Mouse (Mus musculus) lung, embryonic 16.5 days (tissue): ENCODE data around the gene Gm43302. TPM values are rescaled to one million over a fixed set of nuclear protein-coding genes. Genes with fewer than 3 reads are reported as not detected.
"Not testable (repeated sequence)": the region's sequence is repeated elsewhere in the genome, so short reads cannot be mapped to it uniquely, and the experiment has no call there.

ENCODE experiments used
- ATAC-seq: fragments of 200-750 bp; cut with Nextera tagmentation; 2 replicates; pipeline ENCODE4 v1.8.0; 2017; ENCODE audit warnings: low read depth, mild to moderate bottlenecking, moderate library complexity
- H3K27ac ChIP-seq: fragments of 300-500 bp; sonication (generic); 2 replicates; pipeline ENCODE4 v1.5.1; 2014; ENCODE audit warnings: mild to moderate bottlenecking, control low read depth, low read length
- H3K27me3 ChIP-seq: fragments of 300-500 bp; sonication (generic); 2 replicates; pipeline ENCODE4 v1.6.1; 2014; ENCODE audit warnings: low read depth, low read length, mixed read lengths; ENCODE audit not compliant: control insufficient read depth, insufficient read depth
- H3K36me3 ChIP-seq: fragments of 300-500 bp; sonication (generic); 2 replicates; pipeline ENCODE4 v1.6.1; 2014; ENCODE audit warnings: low read length; ENCODE audit not compliant: control insufficient read depth, insufficient read depth
- H3K4me1 ChIP-seq: fragments of 300-500 bp; sonication (generic); replicated peaks from 2 replicates; pipeline ENCODE4 v1.6.1; 2014; ENCODE audit warnings: low read length, mixed read lengths; ENCODE audit not compliant: control insufficient read depth, insufficient read depth
- H3K4me2 ChIP-seq: fragments of 300-500 bp; sonication (generic); 2 replicates; pipeline ENCODE4 v1.6.1; 2014; ENCODE audit warnings: low read depth, low read length, control low read depth
- H3K4me3 ChIP-seq: fragments of 300-500 bp; sonication (generic); 2 replicates; pipeline ENCODE4 v1.5.1; 2014; ENCODE audit warnings: mild to moderate bottlenecking, low read length, control low read depth
- H3K9ac ChIP-seq: fragments of 300-500 bp; sonication (generic); 2 replicates; pipeline ENCODE4 v1.6.1; 2014; ENCODE audit warnings: low read length, control low read depth
- H3K9me3 ChIP-seq: fragments of 300-500 bp; sonication (generic); 2 replicates; pipeline ENCODE4 v1.6.1; 2016; ENCODE audit warnings: low read length; ENCODE audit not compliant: control insufficient read depth
- WGBS: fragments of 180-500 bp; shearing (Covaris S2); extraction: QIAGEN DNeasy Blood & Tissue Kit; methylation state at CpG from one replicate; pipeline ENCODE4 v1.1.7; 2014; 5-methylcytosine and 5-hydroxymethylcytosine counted together
- polyA plus RNA-seq: library from polyadenylated mRNA; unstranded; fragments of >200 nt; fragmentation: Nextera tagmentation; extraction: Ambion mirVana; gene quantifications from 2 replicates; pipeline ENCODE4 v1.2.1, GENCODE M21; 2015

Gene Gm43302
- polyA plus RNA-seq, result 0.06 TPM in 1 of 2 replicates, not detected in the other

GRCm38 (mm10) chr5:105293226-105294165, at the start of gene Gm43302, which contains the start of gene Gbp6:
TSS of gene Gm43302 (minus strand) at chr5:105293695.
TSS of gene Gbp6 (minus strand) at chr5:105293698.
- Histone ChIP-seq H3K4me2 (peak within 1 kb of the TSS; percentile 43), H3K4me3 (0 out of 2 replicates have a peak within 1 kb of the TSS, but pooled peaks have one; percentile 4), H3K27ac (peak within 1 kb of the TSS; percentile 75)
- not testable (repeated sequence) for H3K36me3 ChIP-seq, H3K9ac ChIP-seq, H3K27me3 ChIP-seq, H3K4me1 ChIP-seq, H3K9me3 ChIP-seq
- peak; percentile 82 for ATAC-seq
- 15% methylated on average over 3 of the region's 3 CpGs for WGBS

- no peak overlapping the region for H3K27ac ChIP-seq
- no peak overlapping the region for H3K4me3 ChIP-seq
- no peak overlapping the region for H3K9ac ChIP-seq
- no peaks in the 10 kb centered on the region for H3K36me3 ChIP-seq
- 0 out of 2 replicates have a peak, but pooled peaks cover under 1% of the 10 kb centered on the region for H3K4me1 ChIP-seq
- H3K27me3 ChIP-seq, result no peaks in the 10 kb centered on the region
- 67% methylated on average over 2 of the region's 2 CpGs for WGBS
- H3K9me3 ChIP-seq, result no peaks in the 10 kb centered on the region
- no peak overlapping the region for H3K4me2 ChIP-seq
- no peak for ATAC-seq
Measured at GRCm38 (mm10) chr5:105341281-105341680, 47.8 kb upstream of the Gm43302 start.

- Histone ChIP-seq H3K27me3 (no peaks in the 10 kb centered on the region), H3K4me1 (no peaks in the 10 kb centered on the region), H3K27ac (no peak overlapping the region), H3K9me3 (no peaks in the 10 kb centered on the region), H3K4me3 (no peak overlapping the region), H3K36me3 (no peaks in the 10 kb centered on the region), H3K9ac (no peak overlapping the region), H3K4me2 (no peak overlapping the region)
- WGBS, result 65% methylated on average over 2 of the region's 2 CpGs
- no peak for ATAC-seq
Measured at GRCm38 (mm10) chr5:105322543-105322942, 29.0 kb upstream of the Gm43302 start.

DNA sequence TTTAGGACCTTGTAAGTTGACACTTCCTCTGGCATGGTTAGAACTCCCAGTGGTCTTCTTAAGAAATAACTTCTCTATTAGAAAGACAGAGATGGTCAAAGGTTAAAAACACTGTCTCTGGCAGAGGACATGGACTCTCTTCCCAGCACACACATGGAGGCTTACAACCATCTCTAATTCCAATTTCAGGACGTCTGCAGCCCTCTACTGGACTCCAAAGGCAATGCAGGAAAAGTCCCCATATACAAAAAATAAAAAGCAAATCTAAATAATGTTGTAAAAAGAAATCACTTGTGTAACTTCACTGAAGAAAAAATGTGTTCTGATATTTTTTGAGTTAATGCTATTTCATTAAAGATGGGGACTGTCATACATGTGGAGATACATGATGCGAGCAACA, 17.4 kb upstream of the Gm43302 start:
- H3K9ac ChIP-seq, result no peak overlapping the region
- no peaks in the 10 kb centered on the region for H3K27me3 ChIP-seq
- ATAC-seq, result no peak
- no peak overlapping the region for H3K4me2 ChIP-seq
- no peaks in the 10 kb centered on the region for H3K4me1 ChIP-seq
- no peak overlapping the region for H3K27ac ChIP-seq
- 69% methylated on average over 2 of the region's 2 CpGs for WGBS
- 0 out of 2 replicates have a peak, but pooled peaks cover 2% of the 10 kb centered on the region for H3K9me3 ChIP-seq
- H3K4me3 ChIP-seq, result no peak overlapping the region
- no peaks in the 10 kb centered on the region for H3K36me3 ChIP-seq

GRCm38 (mm10) chr5:105309148-105309547, 15.7 kb upstream of the Gm43302 start:
- not testable (repeated sequence) for H3K4me1 ChIP-seq, H3K4me2 ChIP-seq, H3K27ac ChIP-seq, H3K4me3 ChIP-seq, H3K9me3 ChIP-seq, H3K9ac ChIP-seq, ATAC-seq, H3K36me3 ChIP-seq, H3K27me3 ChIP-seq
- WGBS, result 28% methylated on average over 1 of the region's 1 CpGs

DNA sequence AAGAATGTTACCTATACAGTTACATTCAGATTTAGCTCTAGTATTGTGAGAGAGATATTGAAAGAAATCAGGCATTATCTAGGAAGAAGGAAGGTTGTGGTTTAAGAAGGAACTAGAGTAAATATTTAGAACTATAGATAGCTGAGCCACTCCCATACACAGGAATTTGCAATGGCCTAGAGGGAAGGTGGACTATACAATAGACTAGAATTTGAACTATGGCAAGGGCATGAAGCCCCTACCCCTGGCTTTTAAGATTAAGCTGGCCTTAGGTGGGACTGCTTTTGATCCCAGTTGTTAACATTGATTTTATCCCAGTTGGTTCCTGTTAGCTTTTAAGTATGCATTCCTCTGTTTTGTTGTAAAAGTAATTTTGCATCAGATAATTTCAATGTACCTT, 13.5 kb upstream of the Gm43302 start:
- H3K36me3 ChIP-seq, H3K9me3 ChIP-seq, H3K4me1 ChIP-seq, H3K9ac ChIP-seq, ATAC-seq, H3K4me3 ChIP-seq, H3K27ac ChIP-seq, H3K27me3 ChIP-seq, H3K4me2 ChIP-seq: not testable (repeated sequence)

GRCm38 (mm10) chr5:105306159-105306581, 12.7 kb upstream of the Gm43302 start:
- Histone ChIP-seq H3K4me3 (no peak overlapping the region), H3K9me3 (0 out of 2 replicates have a peak, but pooled peaks cover 2% of the 10 kb centered on the region), H3K36me3 (no peaks in the 10 kb centered on the region), H3K27ac (no peak overlapping the region), H3K4me2 (no peak overlapping the region), H3K27me3 (no peaks in the 10 kb centered on the region), H3K4me1 (no peaks in the 10 kb centered on the region), H3K9ac (no peak overlapping the region)
- WGBS, result 54% methylated on average over 1 of the region's 1 CpGs
- no peak for ATAC-seq

GRCm38 (mm10) chr5:105305671-105306070, 12.2 kb upstream of the Gm43302 start:
- H3K36me3 ChIP-seq, H3K27me3 ChIP-seq, H3K9me3 ChIP-seq, H3K9ac ChIP-seq, H3K4me1 ChIP-seq, ATAC-seq, H3K27ac ChIP-seq, H3K4me2 ChIP-seq, H3K4me3 ChIP-seq: not testable (repeated sequence)
- 90% methylated on average over 4 of the region's 4 CpGs for WGBS

DNA sequence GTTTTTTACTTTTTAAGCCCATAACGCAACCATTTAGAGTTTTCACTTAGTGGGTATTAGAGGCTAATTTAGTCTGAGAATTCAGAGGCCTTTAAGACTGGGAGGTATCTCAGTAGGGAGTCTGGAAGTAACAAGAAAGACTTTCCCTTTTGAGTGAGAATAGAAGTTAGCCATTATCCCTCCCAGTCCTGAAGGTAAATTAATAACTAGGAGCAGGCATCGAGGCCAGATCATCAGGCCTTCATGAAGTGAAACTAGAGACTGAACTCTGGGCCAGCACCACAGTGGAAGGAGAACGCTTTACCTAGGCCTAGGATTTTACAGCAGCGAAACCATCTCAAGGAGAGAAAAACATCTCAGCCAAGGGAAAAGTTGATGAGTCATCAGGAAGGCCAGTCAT, 8.5 kb upstream of the Gm43302 start:
- Histone ChIP-seq H3K36me3 (no peaks in the 10 kb centered on the region), H3K9me3 (no peaks in the 10 kb centered on the region), H3K27ac (no peak overlapping the region), H3K4me3 (no peak overlapping the region), H3K4me1 (no peaks in the 10 kb centered on the region), H3K4me2 (no peak overlapping the region), H3K9ac (no peak overlapping the region), H3K27me3 (no peaks in the 10 kb centered on the region)
- 79% methylated on average over 4 of the region's 4 CpGs for WGBS
- no peak for ATAC-seq
